Mouse (Mus musculus): ENCODE data around the gene Ncor1. TPM values are rescaled to one million over a fixed set of nuclear protein-coding genes. Genes with fewer than 3 reads are reported as not detected.

Ncor1 gene
- polyA plus RNA-seq, 1 experiment from 2014 or later: 132 TPM

DNA sequence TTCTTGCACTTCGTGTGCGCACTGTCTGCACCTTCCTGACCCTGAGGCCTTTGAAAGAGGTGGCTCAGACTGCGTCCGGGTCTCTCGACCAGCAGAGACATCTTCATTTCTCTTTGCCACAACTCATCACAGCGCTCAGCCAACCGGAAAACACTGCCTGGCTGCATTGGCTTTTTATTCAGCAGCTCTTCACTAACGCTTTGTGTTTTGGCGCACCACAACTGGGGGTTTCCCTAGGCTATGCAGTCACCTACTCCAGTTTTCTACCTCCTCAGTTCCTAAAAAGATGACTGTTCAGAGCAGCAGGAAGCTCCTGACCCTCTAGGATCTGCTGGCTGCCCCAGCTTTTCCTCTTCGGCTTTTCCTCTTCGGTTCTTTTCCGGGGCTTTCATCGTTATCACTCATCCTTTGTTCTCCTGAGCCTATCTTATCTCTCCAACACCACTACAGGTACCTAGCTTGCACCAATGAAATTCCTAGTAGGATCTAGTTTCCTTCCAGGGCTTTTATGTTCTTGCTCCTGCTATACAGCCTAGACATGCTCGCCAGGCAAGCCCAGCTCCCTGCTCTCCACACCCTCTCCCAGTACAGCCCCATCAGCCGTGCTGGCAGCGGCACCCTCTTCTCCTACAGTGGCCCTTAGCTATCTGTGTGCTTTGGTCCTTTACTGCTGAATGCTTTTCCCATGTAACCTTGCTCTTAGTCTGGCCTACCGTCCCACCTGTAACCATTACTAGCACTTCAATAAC lies 191.7 kb downstream of the Ncor1 start:
- H3K4me2 ChIP-seq: no peak overlapping the region
- H3K9me3 ChIP-seq (replicated peaks): no peaks in the 10 kb centered on the region
- no peaks in the 10 kb centered on the region for H3K36me3 ChIP-seq
- H3K4me3 ChIP-seq: no peak overlapping the region
- H3K27ac ChIP-seq (ENCODE audit: poor library complexity, severe bottlenecking): no peak overlapping the region
- H3K4me1 ChIP-seq (replicated peaks): peaks cover 19% of the 10 kb centered on the region
- H3K9ac ChIP-seq: no peak overlapping the region
- 39% methylated on average over 17 of the region's 17 CpGs for WGBS
- 0 out of 2 replicates have a peak, but pooled peaks cover 24% of the 10 kb centered on the region for H3K27me3 ChIP-seq (replicated peaks)
- no peak for ATAC-seq (ENCODE audit: insufficient number of reproducible peaks, low FRiP score)

Other genes starting within 250 kb of the Ncor1 start
- 0.83 and 1.1 TPM in 2 replicates for gene Adora2b, start 209.6 kb downstream of the Ncor1 start, polyA plus RNA-seq (2016; fragmentation: Nextera tagmentation; extraction: Ambion mirVana)
- gene Zswim7, start 177.2 kb downstream of the Ncor1 start, polyA plus RNA-seq (2016; fragmentation: Nextera tagmentation; extraction: Ambion mirVana): 17.8 and 18.7 TPM in 2 replicates
- 20.7 and 23.2 TPM in 2 replicates for gene Ttc19, start 177.1 kb downstream of the Ncor1 start, polyA plus RNA-seq (2016; fragmentation: Nextera tagmentation; extraction: Ambion mirVana)
- gene Pigl, start 81 bp downstream of the Ncor1 start, polyA plus RNA-seq (2016; fragmentation: Nextera tagmentation; extraction: Ambion mirVana): 10.3 and 10.7 TPM in 2 replicates
- 19.7 and 22.1 TPM in 2 replicates for gene Cenpv, start 80.7 kb upstream of the Ncor1 start, polyA plus RNA-seq (2016; fragmentation: Nextera tagmentation; extraction: Ambion mirVana)
- 2,594 and 2,627 TPM in 2 replicates for gene Ubb, start 92.6 kb upstream of the Ncor1 start, polyA plus RNA-seq (2016; fragmentation: Nextera tagmentation; extraction: Ambion mirVana)
- 4.3 and 4.6 TPM in 2 replicates for gene Trpv2, start 115.9 kb upstream of the Ncor1 start, polyA plus RNA-seq (2016; fragmentation: Nextera tagmentation; extraction: Ambion mirVana)
- 18.6 and 19.6 TPM in 2 replicates for gene Lrrc75a, start 190.0 kb upstream of the Ncor1 start, polyA plus RNA-seq (2016; fragmentation: Nextera tagmentation; extraction: Ambion mirVana)
- 51.0 and 58.3 TPM in 2 replicates for gene Mmgt2, start 190.1 kb upstream of the Ncor1 start, polyA plus RNA-seq (2016; fragmentation: Nextera tagmentation; extraction: Ambion mirVana)

All from heart, embryonic 12.5 days (tissue).